Mouse (Mus musculus): ENCODE data around the gene 1810046K07Rik. TPM values are rescaled to one million over a fixed set of nuclear protein-coding genes. Genes with fewer than 3 reads are reported as not detected.

The 1810046K07Rik gene
- polyA plus RNA-seq, 1 experiment from 2014 or later: not detected

- no peak overlapping the region for H3K4me2 ChIP-seq (ENCODE audit: low read depth)
- H3K9ac ChIP-seq (ENCODE audit: low read length): no peak overlapping the region
- ATAC-seq (ENCODE audit: insufficient read depth, low FRiP score, low TSS enrichment): no peak
- H3K27ac ChIP-seq (ENCODE audit: low read depth, low read length): no peak overlapping the region
- 88% methylated on average over 13 of the region's 13 CpGs for WGBS
- no peak overlapping the region for H3K4me3 ChIP-seq (ENCODE audit: low read depth, low read length)
- H3K27me3 ChIP-seq (ENCODE audit: control insufficient read depth, insufficient read depth, low read length): no peaks in the 10 kb centered on the region
- H3K36me3 ChIP-seq (ENCODE audit: control insufficient read depth, insufficient read depth, low read length): no peaks in the 10 kb centered on the region
- H3K4me1 ChIP-seq (ENCODE audit: control insufficient read depth, insufficient read depth, low read length): no peaks in the 10 kb centered on the region
- H3K9me3 ChIP-seq (ENCODE audit: control insufficient read depth, low read length): no peaks in the 10 kb centered on the region
- DNase-seq (ENCODE audit: low spot score): no peak
Observed at GRCm38 (mm10) chr9:51331449-51332238, 2.9 kb upstream of the 1810046K07Rik start.

- no peak for DNase-seq (ENCODE audit: low spot score)
- no peak overlapping the region for H3K4me3 ChIP-seq (ENCODE audit: low read depth, low read length)
- H3K4me2 ChIP-seq (ENCODE audit: low read depth): no peak overlapping the region
- H3K27me3 ChIP-seq (ENCODE audit: control insufficient read depth, insufficient read depth, low read length): no peaks in the 10 kb centered on the region
- H3K9me3 ChIP-seq (ENCODE audit: control insufficient read depth, low read length): no peaks in the 10 kb centered on the region
- no peak overlapping the region for H3K9ac ChIP-seq (ENCODE audit: low read length)
- 80% methylated on average over 5 of the region's 5 CpGs for WGBS
- H3K36me3 ChIP-seq (ENCODE audit: control insufficient read depth, insufficient read depth, low read length): no peaks in the 10 kb centered on the region
- H3K27ac ChIP-seq (ENCODE audit: low read depth, low read length): no peak overlapping the region
- no peaks in the 10 kb centered on the region for H3K4me1 ChIP-seq (ENCODE audit: control insufficient read depth, insufficient read depth, low read length)
- ATAC-seq (ENCODE audit: insufficient read depth, low FRiP score, low TSS enrichment): no peak
Observed at GRCm38 (mm10) chr9:51327555-51327903, 1.2 kb downstream of the 1810046K07Rik start.

DNA sequence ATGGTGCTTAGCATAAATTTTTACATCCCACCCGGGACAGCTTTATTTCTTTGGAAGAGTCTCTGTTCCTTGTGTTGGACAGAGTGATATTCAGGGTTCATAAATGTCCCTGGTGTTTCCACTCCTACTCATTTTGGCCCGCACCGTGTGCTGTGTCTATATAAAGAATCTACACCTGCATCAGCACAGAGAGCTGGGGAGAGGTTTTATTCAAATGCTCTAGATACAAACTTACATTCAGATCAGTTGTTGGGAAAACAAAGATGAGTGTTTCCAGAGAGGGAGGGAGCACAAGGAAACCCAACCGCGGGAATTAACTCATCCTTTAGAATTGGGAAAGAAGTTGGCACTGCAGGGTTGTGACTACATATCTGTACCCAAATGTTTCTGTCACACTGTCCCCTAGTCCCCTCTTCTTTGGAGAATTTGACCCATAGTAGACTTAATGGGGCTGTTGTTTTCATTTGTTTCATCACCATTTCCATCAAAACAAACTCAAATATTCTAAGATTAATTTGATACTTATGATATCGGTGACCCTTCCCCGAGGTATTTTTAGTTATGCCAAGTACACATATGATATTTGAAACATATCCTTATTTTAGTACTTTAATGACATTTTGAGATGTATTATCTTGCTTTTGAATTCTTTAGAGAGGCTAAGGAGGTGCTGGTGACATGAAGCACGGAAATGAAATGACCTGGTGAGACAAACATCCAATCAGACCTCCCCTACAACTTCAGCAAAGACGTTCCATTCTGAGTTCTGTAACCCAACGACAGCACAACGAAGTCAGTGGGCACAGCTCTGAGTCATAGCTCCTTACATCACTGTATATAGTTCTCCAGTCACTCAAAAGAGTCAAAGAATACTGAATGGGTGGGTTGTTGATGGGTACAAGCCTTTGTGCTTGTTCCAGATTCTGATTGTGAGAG, 1.8 kb downstream of the 1810046K07Rik start:
- no peak overlapping the region for H3K4me2 ChIP-seq (ENCODE audit: low read depth)
- no peak for DNase-seq (ENCODE audit: low spot score)
- no peaks in the 10 kb centered on the region for H3K27me3 ChIP-seq (ENCODE audit: control insufficient read depth, insufficient read depth, low read length)
- no peaks in the 10 kb centered on the region for H3K4me1 ChIP-seq (ENCODE audit: control insufficient read depth, insufficient read depth, low read length)
- no peaks in the 10 kb centered on the region for H3K9me3 ChIP-seq (ENCODE audit: control insufficient read depth, low read length)
- 89% methylated on average over 11 of the region's 11 CpGs for WGBS
- no peaks in the 10 kb centered on the region for H3K36me3 ChIP-seq (ENCODE audit: control insufficient read depth, insufficient read depth, low read length)
- ATAC-seq (ENCODE audit: insufficient read depth, low FRiP score, low TSS enrichment): no peak
- no peak overlapping the region for H3K27ac ChIP-seq (ENCODE audit: low read depth, low read length)
- H3K4me3 ChIP-seq (ENCODE audit: low read depth, low read length): no peak overlapping the region
- H3K9ac ChIP-seq (ENCODE audit: low read length): no peak overlapping the region

GRCm38 (mm10) chr9:51324406-51325065, 4.2 kb downstream of the 1810046K07Rik start:
- no peak overlapping the region for H3K4me3 ChIP-seq (ENCODE audit: low read depth, low read length)
- H3K9ac ChIP-seq (ENCODE audit: low read length): no peak overlapping the region
- no peak for ATAC-seq (ENCODE audit: insufficient read depth, low FRiP score, low TSS enrichment)
- no peaks in the 10 kb centered on the region for H3K9me3 ChIP-seq (ENCODE audit: control insufficient read depth, low read length)
- H3K36me3 ChIP-seq (ENCODE audit: control insufficient read depth, insufficient read depth, low read length): no peaks in the 10 kb centered on the region
- H3K4me2 ChIP-seq (ENCODE audit: low read depth): no peak overlapping the region
- WGBS: 86% methylated on average over 7 of the region's 7 CpGs
- H3K27me3 ChIP-seq (ENCODE audit: control insufficient read depth, insufficient read depth, low read length): no peaks in the 10 kb centered on the region
- no peak overlapping the region for H3K27ac ChIP-seq (ENCODE audit: low read depth, low read length)
- H3K4me1 ChIP-seq (ENCODE audit: control insufficient read depth, insufficient read depth, low read length): no peaks in the 10 kb centered on the region
- no peak for DNase-seq (ENCODE audit: low spot score)

- no peaks in the 10 kb centered on the region for H3K36me3 ChIP-seq (ENCODE audit: control insufficient read depth, insufficient read depth, low read length)
- 89% methylated on average over 1 of the region's 1 CpGs for WGBS
- H3K27ac ChIP-seq (ENCODE audit: low read depth, low read length): no peak overlapping the region
- H3K9me3 ChIP-seq (ENCODE audit: control insufficient read depth, low read length): no peaks in the 10 kb centered on the region
- H3K4me2 ChIP-seq (ENCODE audit: low read depth): no peak overlapping the region
- no peak for DNase-seq (ENCODE audit: low spot score)
- no peaks in the 10 kb centered on the region for H3K4me1 ChIP-seq (ENCODE audit: control insufficient read depth, insufficient read depth, low read length)
- no peak for ATAC-seq (ENCODE audit: insufficient read depth, low FRiP score, low TSS enrichment)
- H3K27me3 ChIP-seq (ENCODE audit: control insufficient read depth, insufficient read depth, low read length): no peaks in the 10 kb centered on the region
- H3K9ac ChIP-seq (ENCODE audit: low read length): no peak overlapping the region
- no peak overlapping the region for H3K4me3 ChIP-seq (ENCODE audit: low read depth, low read length)
Observed at GRCm38 (mm10) chr9:51320096-51320495, 8.6 kb downstream of the 1810046K07Rik start.

GRCm38 (mm10) chr9:51318246-51318645, 10.5 kb downstream of the 1810046K07Rik start:
- no peak for ATAC-seq (ENCODE audit: insufficient read depth, low FRiP score, low TSS enrichment)
- Histone ChIP-seq H3K4me3 (ENCODE audit: low read depth, low read length) (no peak overlapping the region), H3K27ac (ENCODE audit: low read depth, low read length) (no peak overlapping the region), H3K9me3 (ENCODE audit: control insufficient read depth, low read length) (no peaks in the 10 kb centered on the region), H3K4me1 (ENCODE audit: control insufficient read depth, insufficient read depth, low read length) (no peaks in the 10 kb centered on the region), H3K9ac (ENCODE audit: low read length) (no peak overlapping the region), H3K27me3 (ENCODE audit: control insufficient read depth, insufficient read depth, low read length) (no peaks in the 10 kb centered on the region), H3K4me2 (ENCODE audit: low read depth) (no peak overlapping the region), H3K36me3 (ENCODE audit: control insufficient read depth, insufficient read depth, low read length) (no peaks in the 10 kb centered on the region)
- DNase-seq (ENCODE audit: low spot score): no peak
- WGBS: 84% methylated on average over 4 of the region's 4 CpGs

DNA sequence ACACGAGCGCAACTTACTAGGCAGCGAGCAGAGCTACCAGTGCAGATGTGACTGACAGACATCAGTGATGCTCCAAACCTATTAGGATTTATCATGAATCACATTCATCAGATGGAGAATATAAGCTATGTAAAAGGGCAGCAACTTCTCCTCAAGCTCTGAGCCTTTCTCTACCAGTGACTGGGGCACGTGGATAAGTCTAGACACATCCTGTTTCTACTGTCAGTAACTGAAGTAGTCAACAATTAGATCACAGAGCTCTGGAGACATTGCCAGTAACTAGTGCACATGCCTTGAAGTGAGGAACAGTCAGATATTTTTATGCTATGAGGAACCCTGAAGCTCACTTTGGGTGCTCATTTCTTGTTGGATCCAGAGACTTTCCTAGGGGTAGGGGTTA, 11.4 kb downstream of the 1810046K07Rik start:
- H3K9me3 ChIP-seq (ENCODE audit: control insufficient read depth, low read length): no peaks in the 10 kb centered on the region
- no peak for ATAC-seq (ENCODE audit: insufficient read depth, low FRiP score, low TSS enrichment)
- 91% methylated on average over 4 of the region's 4 CpGs for WGBS
- H3K4me3 ChIP-seq (ENCODE audit: low read depth, low read length): no peak overlapping the region
- H3K4me1 ChIP-seq (ENCODE audit: control insufficient read depth, insufficient read depth, low read length): no peaks in the 10 kb centered on the region
- no peak overlapping the region for H3K9ac ChIP-seq (ENCODE audit: low read length)
- H3K27ac ChIP-seq (ENCODE audit: low read depth, low read length): no peak overlapping the region
- no peak for DNase-seq (ENCODE audit: low spot score)
- H3K36me3 ChIP-seq (ENCODE audit: control insufficient read depth, insufficient read depth, low read length): no peaks in the 10 kb centered on the region
- H3K27me3 ChIP-seq (ENCODE audit: control insufficient read depth, insufficient read depth, low read length): no peaks in the 10 kb centered on the region
- no peak overlapping the region for H3K4me2 ChIP-seq (ENCODE audit: low read depth)

DNA sequence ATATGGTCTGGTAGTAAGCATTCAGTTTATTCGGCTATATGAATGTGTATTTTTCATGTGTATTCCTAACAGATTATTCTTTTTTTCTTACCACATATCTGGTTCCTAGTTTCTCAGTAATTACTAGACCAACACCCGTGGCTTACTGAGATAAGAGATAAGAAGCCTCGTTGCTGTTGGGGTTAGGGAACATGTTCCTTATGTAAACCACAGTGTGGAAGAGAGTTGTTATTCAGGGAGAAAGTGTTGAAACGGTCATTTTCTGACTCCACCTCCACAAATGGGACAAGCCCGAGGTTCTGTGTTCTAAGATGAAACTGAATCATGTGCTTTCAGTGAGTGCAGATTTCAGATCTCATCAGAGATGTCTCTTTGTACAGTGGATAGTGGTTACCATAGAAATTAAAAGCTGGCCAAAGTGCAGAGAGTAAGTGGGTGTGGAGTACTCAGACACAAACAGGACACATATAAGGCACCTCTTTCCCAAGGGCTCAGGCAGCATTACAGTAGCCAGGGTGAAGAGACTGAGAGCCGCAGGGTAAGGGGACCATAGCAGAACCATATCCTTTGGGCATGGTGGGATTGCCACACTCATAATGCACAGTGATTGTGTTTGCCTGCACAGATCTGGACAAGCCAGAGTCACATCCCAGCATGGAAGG, 13.2 kb downstream of the 1810046K07Rik start:
- DNase-seq (ENCODE audit: low spot score) (no peak), ATAC-seq (ENCODE audit: insufficient read depth, low FRiP score, low TSS enrichment) (no peak)
- no peak overlapping the region for H3K27ac ChIP-seq (ENCODE audit: low read depth, low read length)
- no peak overlapping the region for H3K4me3 ChIP-seq (ENCODE audit: low read depth, low read length)
- H3K9ac ChIP-seq (ENCODE audit: low read length): no peak overlapping the region
- H3K36me3 ChIP-seq (ENCODE audit: control insufficient read depth, insufficient read depth, low read length): no peaks in the 10 kb centered on the region
- no peak overlapping the region for H3K4me2 ChIP-seq (ENCODE audit: low read depth)
- no peaks in the 10 kb centered on the region for H3K4me1 ChIP-seq (ENCODE audit: control insufficient read depth, insufficient read depth, low read length)
- 85% methylated on average over 6 of the region's 6 CpGs for WGBS
- H3K27me3 ChIP-seq (ENCODE audit: control insufficient read depth, insufficient read depth, low read length): no peaks in the 10 kb centered on the region
- no peaks in the 10 kb centered on the region for H3K9me3 ChIP-seq (ENCODE audit: control insufficient read depth, low read length)

Measured in neural tube, embryonic 11.5 days (tissue).